Mouse (Mus musculus): Measurements from ENCODE around the gene Dlgap4. TPM values are rescaled to one million over a fixed set of nuclear protein-coding genes. Genes with fewer than 3 reads are reported as not detected.
"Not testable (repeated sequence)": the region's sequence is repeated elsewhere in the genome, so short reads cannot be mapped to it uniquely, and the experiment has no call there.

Dlgap4 gene
- polyA plus RNA-seq, 1 experiment from 2014 or later: 188 TPM

DNA sequence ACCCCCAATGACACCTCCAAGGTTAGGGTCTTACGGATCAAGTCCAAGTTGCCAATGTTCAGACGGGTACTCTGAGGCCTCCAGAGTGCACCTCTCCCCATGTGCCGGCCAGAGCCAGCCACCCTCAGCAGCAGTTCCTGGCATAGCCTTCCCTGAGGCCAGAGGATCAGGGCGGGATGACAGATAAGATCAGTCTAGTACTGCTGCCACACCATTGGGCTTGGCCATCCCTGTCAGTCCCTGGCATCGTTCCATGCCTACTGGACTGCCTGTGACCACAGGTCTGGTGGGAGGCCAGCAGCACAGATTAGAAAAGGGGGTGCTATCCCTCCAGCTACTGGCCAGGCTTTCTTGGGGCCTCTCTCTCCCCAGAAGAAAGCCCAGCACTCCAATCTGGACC, 165.5 kb downstream of the Dlgap4 start:
- Histone ChIP-seq H3K36me3 (no peaks in the 10 kb centered on the region), H3K4me1 (peaks cover 28% of the 10 kb centered on the region), H3K9me3 (replicated peaks) (no peaks in the 10 kb centered on the region), H3K27me3 (replicated peaks) (0 out of 2 replicates have a peak, but pooled peaks cover 2% of the 10 kb centered on the region), H3K27ac (replicated peaks) (no peak overlapping the region), H3K9ac (replicated peaks) (no peak overlapping the region), H3K4me3 (replicated peaks) (no peak overlapping the region), H3K4me2 (no peak overlapping the region)
- 79% methylated on average over 5 of the region's 5 CpGs for WGBS
- no peak for ATAC-seq (ENCODE audit: low FRiP score)

GRCm38 (mm10) chr2:156779488-156779887, 166.0 kb downstream of the Dlgap4 start:
- Histone ChIP-seq H3K9ac (replicated peaks) (no peak overlapping the region), H3K4me1 (peaks cover 26% of the 10 kb centered on the region), H3K27me3 (replicated peaks) (0 out of 2 replicates have a peak, but pooled peaks cover 2% of the 10 kb centered on the region), H3K4me3 (replicated peaks) (no peak overlapping the region), H3K4me2 (no peak overlapping the region), H3K9me3 (replicated peaks) (no peaks in the 10 kb centered on the region), H3K36me3 (no peaks in the 10 kb centered on the region), H3K27ac (replicated peaks) (no peak overlapping the region)
- 71% methylated on average over 2 of the region's 2 CpGs for WGBS
- ATAC-seq (ENCODE audit: low FRiP score): no peak

- WGBS: 72% methylated on average over 9 of the region's 9 CpGs
Measured at GRCm38 (mm10) chr2:156780129-156780528, 166.6 kb downstream of the Dlgap4 start.

GRCm38 (mm10) chr2:156780752-156781151, 167.2 kb downstream of the Dlgap4 start:
- Histone ChIP-seq H3K27ac (replicated peaks) (no peak overlapping the region), H3K27me3 (replicated peaks) (0 out of 2 replicates have a peak, but pooled peaks cover 2% of the 10 kb centered on the region), H3K4me1 (peaks cover 13% of the 10 kb centered on the region), H3K36me3 (no peaks in the 10 kb centered on the region), H3K9ac (replicated peaks) (no peak overlapping the region), H3K4me2 (no peak overlapping the region), H3K9me3 (replicated peaks) (no peaks in the 10 kb centered on the region), H3K4me3 (replicated peaks) (no peak overlapping the region)
- 16% methylated on average over 17 of the region's 17 CpGs for WGBS
- ATAC-seq (ENCODE audit: low FRiP score): no peak

More at GRCm38 (mm10) chr2:156780129-156780528, 166.6 kb downstream of the Dlgap4 start:
- H3K27me3 ChIP-seq (replicated peaks): 0 out of 2 replicates have a peak, but pooled peaks cover 2% of the 10 kb centered on the region
- no peaks in the 10 kb centered on the region for H3K36me3 ChIP-seq
- H3K9me3 ChIP-seq (replicated peaks): no peaks in the 10 kb centered on the region
- peaks cover 20% of the 10 kb centered on the region for H3K4me1 ChIP-seq
- H3K4me2 ChIP-seq: no peak overlapping the region
- no peak overlapping the region for H3K27ac ChIP-seq (replicated peaks)
- no peak for ATAC-seq (ENCODE audit: low FRiP score)
- H3K9ac ChIP-seq (replicated peaks): no peak overlapping the region
- no peak overlapping the region for H3K4me3 ChIP-seq (replicated peaks)

GRCm38 (mm10) chr2:156781281-156781680, 167.8 kb downstream of the Dlgap4 start:
- Histone ChIP-seq H3K27me3 (replicated peaks) (0 out of 2 replicates have a peak, but pooled peaks cover 2% of the 10 kb centered on the region), H3K9ac (replicated peaks) (no peak overlapping the region), H3K9me3 (replicated peaks) (no peaks in the 10 kb centered on the region), H3K4me3 (replicated peaks) (no peak overlapping the region), H3K4me2 (no peak overlapping the region), H3K27ac (replicated peaks) (no peak overlapping the region), H3K36me3 (no peaks in the 10 kb centered on the region), H3K4me1 (peaks cover 13% of the 10 kb centered on the region)
- ATAC-seq (ENCODE audit: low FRiP score): no peak
- WGBS: 77% methylated on average over 4 of the region's 4 CpGs

- no peak overlapping the region for H3K9ac ChIP-seq (replicated peaks)
- H3K4me1 ChIP-seq: peaks cover 13% of the 10 kb centered on the region
- H3K9me3 ChIP-seq (replicated peaks): no peaks in the 10 kb centered on the region
- no peak for ATAC-seq (ENCODE audit: low FRiP score)
- no peak overlapping the region for H3K4me3 ChIP-seq (replicated peaks)
- no peak overlapping the region for H3K27ac ChIP-seq (replicated peaks)
- WGBS: 74% methylated on average over 4 of the region's 4 CpGs
- no peaks in the 10 kb centered on the region for H3K36me3 ChIP-seq
- 0 out of 2 replicates have a peak, but pooled peaks cover 2% of the 10 kb centered on the region for H3K27me3 ChIP-seq (replicated peaks)
- H3K4me2 ChIP-seq: no peak overlapping the region
Measured at GRCm38 (mm10) chr2:156781836-156782480, 168.5 kb downstream of the Dlgap4 start.

DNA sequence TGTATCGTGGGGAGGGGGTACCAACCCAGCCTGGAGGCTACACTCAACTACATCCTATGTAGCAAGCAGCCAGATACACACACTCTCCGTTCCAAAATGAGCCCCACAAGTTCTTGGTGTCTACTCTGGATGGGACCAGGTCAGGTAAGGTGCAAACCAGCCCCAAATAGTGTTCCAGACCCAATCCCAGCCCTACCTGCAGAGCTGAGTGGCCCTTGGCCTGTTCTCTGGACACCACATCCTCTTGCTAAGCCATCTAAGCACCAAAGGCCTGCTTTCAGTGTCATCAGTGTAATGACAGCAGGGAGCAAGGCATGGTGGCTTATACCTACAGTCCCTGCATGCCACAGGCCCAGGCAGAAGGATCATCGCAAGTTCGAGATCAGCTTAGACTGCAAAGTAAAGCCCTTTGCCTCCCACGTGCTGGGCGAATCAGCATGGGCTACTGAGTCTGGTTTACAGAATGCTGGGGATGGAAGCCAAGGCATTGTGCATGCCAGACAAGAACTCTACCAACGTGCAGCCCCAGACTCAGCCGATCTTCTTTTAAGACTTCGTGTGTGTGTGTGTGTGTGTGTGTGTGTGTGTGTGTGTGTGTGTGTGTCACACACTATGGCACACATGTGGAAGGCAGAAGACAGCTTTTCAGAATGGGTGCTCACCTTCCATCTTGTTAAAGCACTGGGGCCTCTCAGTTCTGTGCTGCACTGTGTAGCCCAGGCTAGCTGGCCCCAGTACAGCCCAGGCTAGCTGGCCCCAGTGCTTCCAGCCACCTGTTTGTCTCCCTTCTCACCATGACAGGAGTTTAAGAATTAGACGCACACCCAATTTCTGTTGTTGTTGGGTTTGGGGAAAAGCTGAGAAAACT, 169.2 kb downstream of the Dlgap4 start:
- Histone ChIP-seq H3K4me3 (replicated peaks) (no peak overlapping the region), H3K9ac (replicated peaks) (no peak overlapping the region), H3K27ac (replicated peaks) (no peak overlapping the region), H3K36me3 (no peaks in the 10 kb centered on the region), H3K4me2 (no peak overlapping the region), H3K9me3 (replicated peaks) (no peaks in the 10 kb centered on the region), H3K27me3 (replicated peaks) (no peaks in the 10 kb centered on the region), H3K4me1 (peaks cover 13% of the 10 kb centered on the region)
- 83% methylated on average over 10 of the region's 10 CpGs for WGBS
- ATAC-seq (ENCODE audit: low FRiP score): no peak

DNA sequence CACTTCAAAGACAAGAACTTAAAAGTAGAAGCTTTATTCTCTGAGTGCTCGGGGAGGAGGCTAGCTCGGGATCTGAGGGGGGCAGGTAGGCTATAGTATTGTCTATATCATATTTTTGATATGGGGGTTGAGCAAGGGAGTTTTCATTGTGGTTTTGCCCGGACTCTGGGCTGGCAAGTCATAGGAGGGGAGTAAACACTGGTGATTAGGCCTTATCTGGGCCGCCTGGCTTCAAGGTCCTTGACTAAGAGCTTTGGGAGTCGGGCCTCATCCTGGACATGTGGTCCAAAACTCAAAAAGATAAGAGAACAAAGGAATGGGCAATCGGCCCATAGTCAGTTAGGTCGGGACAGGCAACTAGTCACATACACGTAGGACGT, 169.8 kb downstream of the Dlgap4 start:
- H3K4me3 ChIP-seq (replicated peaks): no peak overlapping the region
- no peak overlapping the region for H3K4me2 ChIP-seq
- WGBS: 81% methylated on average over 9 of the region's 9 CpGs
- no peaks in the 10 kb centered on the region for H3K36me3 ChIP-seq
- peaks cover 8% of the 10 kb centered on the region; the same call in 1 of the 2 replicates for H3K4me1 ChIP-seq
- ATAC-seq (ENCODE audit: low FRiP score): no peak
- no peak overlapping the region for H3K27ac ChIP-seq (replicated peaks)
- no peaks in the 10 kb centered on the region for H3K27me3 ChIP-seq (replicated peaks)
- no peak overlapping the region for H3K9ac ChIP-seq (replicated peaks)
- no peaks in the 10 kb centered on the region for H3K9me3 ChIP-seq (replicated peaks)

- no peak overlapping the region for H3K4me2 ChIP-seq
- H3K9ac ChIP-seq (replicated peaks): no peak overlapping the region
- H3K27ac ChIP-seq (replicated peaks): no peak overlapping the region
- H3K9me3 ChIP-seq (replicated peaks): no peaks in the 10 kb centered on the region
- H3K4me3 ChIP-seq (replicated peaks): no peak overlapping the region
- no peak for ATAC-seq (ENCODE audit: low FRiP score)
- no peaks in the 10 kb centered on the region for H3K36me3 ChIP-seq
- 78% methylated on average over 7 of the region's 7 CpGs for WGBS
- H3K4me1 ChIP-seq: peaks cover 7% of the 10 kb centered on the region; the same call in 1 of the 2 replicates
- no peaks in the 10 kb centered on the region for H3K27me3 ChIP-seq (replicated peaks)
Measured at GRCm38 (mm10) chr2:156784016-156784585, 170.6 kb downstream of the Dlgap4 start.

DNA sequence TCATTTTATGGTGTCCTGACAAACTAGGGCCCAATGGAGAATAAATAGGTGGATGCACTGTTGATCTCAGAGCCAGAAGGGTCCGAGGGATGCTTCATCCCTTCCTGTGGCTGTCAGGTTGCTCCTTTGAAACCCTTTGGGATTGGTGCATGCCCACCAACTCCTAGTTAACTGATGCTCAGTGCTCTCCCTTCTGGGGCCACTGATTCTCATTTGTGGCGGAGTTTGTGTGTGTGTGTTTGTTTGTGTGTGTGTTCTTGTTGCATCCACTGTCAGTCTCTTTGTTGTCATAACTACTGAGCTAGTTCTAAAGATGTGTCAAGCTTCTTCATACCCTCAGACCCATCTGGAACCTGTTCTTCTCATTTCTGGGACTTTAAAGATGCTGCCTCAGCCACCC, 171.4 kb downstream of the Dlgap4 start:
- H3K4me2 ChIP-seq: no peak overlapping the region
- H3K4me3 ChIP-seq (replicated peaks): no peak overlapping the region
- no peak for ATAC-seq (ENCODE audit: low FRiP score)
- H3K9ac ChIP-seq (replicated peaks): no peak overlapping the region
- peaks cover 7% of the 10 kb centered on the region; the same call in 1 of the 2 replicates for H3K4me1 ChIP-seq
- H3K9me3 ChIP-seq (replicated peaks): no peaks in the 10 kb centered on the region
- H3K27me3 ChIP-seq (replicated peaks): no peaks in the 10 kb centered on the region
- no peak overlapping the region for H3K27ac ChIP-seq (replicated peaks)
- H3K36me3 ChIP-seq: no peaks in the 10 kb centered on the region
- WGBS: 92% methylated on average over 2 of the region's 2 CpGs

DNA sequence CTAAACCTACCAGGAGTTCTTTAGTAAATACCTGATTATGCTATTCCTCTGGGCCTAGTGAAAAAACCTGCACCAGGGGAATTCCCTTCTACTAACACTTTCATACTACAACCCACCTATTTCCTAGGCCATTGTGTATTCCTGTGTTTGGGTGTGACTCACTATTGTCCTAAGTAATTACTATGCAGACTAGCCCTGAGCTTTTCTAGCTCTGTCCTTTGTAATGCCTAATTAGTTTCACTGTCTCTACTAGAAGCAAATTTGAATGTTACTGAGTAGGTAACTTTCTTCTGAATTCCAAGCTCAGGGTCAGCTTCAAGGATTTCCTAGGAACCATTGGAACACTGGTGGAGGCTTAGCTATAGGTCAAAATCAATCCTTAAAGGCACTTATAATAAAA, 172.9 kb downstream of the Dlgap4 start:
- ATAC-seq (ENCODE audit: low FRiP score); H3K27ac ChIP-seq (replicated peaks); H3K36me3 ChIP-seq: not testable (repeated sequence)

More for the DNA sequence above, 172.9 kb downstream of the Dlgap4 start:
- H3K9ac ChIP-seq (replicated peaks); H3K4me3 ChIP-seq (replicated peaks); H3K9me3 ChIP-seq (replicated peaks); H3K27me3 ChIP-seq (replicated peaks); H3K4me2 ChIP-seq; H3K4me1 ChIP-seq: not testable (repeated sequence)
